Mouse (Mus musculus) cerebellum, adult 11-12 months (tissue): Measurements from ENCODE around the gene Tmem222.
A peak's percentile ranks its signal among the peaks of the same experiment; 100 is the strongest.

ENCODE experiments used
- DNase-seq: peaks from one replicate; pipeline ENCODE4 v3.0.0; 2022

The Tmem222 gene

DNA sequence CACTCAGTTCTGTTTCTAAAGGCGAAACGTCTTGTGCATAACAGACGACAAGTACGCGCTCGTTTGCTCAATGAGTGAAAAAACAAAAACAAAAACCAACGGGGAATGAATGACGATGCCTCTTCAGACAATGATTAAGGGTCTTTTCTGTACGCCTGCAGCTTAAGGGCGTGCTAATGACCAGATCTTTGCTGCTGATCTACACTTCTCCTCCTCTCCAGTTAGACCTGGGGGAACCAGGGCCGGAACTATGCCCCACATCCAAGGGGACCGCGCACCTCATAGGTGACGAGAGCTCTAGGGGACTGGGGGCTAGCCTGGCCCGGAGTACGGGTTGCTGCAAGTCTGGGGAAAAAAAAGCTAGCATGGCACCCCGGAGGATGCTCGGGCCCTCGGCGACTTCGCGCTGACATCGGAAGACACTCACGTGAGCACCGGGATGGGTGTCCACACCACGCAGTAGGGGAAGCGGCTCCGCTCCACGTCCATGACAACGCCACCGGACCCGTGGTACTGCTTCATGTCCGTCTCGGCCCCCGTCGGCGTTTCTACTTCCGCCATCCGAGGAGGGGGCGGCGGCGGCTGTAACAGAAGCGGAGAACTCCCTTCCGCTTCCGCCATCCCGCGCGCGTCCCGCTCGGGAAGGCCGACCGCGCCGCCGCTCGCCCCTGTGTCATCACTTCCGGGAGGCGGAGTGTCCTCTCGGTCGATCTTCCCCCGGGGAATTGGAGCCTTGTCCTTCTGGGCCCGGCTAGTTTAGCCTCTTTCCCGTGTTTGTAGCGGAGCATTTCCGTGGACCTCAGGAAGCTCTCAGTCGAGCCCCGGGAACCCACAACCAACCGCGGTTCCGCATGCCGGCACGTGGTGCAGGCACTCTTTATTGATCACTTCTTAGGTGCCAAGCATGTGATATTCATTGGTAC lies at the start of gene Tmem222:
TSS of gene Tmem222 (minus strand) at position 689 of the 923 bp plus-strand sequence.
- peak; percentile 95 for DNase-seq

DNA sequence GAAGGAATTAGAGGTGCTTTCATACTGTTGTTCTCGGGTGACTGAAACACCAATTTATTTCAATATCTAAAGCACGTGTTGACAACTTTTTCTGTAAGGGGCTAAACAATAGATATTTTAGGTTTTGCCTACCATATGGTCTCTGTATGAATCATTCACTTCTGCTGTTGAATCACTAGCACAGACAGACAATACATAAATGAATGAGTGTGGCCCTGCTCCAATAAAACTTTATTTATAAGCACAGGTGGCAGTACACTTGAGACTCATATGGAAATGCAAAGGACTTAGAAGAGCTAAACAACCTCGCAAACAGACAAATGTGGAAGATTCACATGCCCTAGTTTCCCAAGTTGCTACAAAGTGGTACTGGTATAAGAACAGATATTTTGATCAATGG lies 42.1 kb upstream of the Tmem222 start:
- DNase-seq: no peak

DNA sequence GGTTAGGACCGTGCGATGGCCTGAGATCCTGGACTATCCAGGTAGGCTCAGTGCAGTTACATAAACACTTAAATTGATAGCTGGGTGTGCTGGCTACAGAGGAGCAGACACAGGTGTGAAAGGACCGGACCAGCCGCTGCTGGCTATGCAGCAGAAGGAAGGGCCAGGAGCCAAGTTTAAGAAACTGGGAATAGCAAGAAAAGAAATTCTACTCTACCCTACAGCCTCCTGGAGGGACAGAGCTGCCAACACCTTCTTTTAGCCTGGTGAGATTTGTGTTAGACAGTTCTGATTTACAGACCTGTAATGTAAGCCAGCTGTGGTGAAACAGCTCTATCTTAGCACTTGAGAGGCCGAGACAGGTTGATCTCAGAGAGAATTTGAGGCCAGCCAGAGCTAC lies 38.4 kb upstream of the Tmem222 start:
- DNase-seq: no peak

DNA sequence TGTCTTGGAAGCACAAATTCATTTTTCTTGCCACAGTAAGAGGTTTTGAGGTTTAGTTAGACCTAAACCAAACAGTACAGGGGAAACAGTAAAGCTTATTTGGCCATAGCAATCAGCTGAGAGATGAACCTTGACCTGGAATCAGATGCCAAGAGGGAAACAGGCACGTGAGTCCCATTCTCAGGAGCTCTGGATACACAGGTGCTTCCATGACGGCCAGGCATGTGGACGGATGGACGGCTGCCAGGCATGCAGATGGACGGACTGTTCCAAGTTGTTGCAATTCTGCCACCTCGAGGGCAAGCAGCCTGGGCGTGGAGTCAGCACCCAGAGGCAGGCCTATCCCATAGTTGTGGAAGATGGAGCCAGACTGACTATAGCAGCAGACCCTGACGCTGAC lies 37.3 kb upstream of the Tmem222 start:
- peak; percentile 89 for DNase-seq

DNA sequence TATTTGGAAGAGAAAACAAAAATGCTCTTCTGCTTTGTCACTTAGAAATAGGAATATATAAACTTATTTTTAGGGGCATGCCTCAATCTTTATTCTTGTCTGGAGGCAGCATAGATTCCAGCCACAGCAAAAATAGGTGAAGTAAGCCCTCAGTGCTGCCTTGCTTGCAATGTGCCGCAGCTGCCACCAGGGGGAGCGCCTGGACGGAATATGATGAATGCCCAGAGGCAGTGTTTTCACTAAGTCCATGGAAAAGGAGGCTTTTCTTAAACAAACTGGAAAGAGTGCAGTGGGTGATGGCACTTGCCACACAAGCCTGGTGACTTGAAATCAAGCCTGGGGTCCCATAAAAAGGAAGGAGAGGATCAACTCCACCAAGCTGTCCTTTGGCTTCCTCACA lies 32.4 kb upstream of the Tmem222 start:
- peak; percentile 68 for DNase-seq

DNA sequence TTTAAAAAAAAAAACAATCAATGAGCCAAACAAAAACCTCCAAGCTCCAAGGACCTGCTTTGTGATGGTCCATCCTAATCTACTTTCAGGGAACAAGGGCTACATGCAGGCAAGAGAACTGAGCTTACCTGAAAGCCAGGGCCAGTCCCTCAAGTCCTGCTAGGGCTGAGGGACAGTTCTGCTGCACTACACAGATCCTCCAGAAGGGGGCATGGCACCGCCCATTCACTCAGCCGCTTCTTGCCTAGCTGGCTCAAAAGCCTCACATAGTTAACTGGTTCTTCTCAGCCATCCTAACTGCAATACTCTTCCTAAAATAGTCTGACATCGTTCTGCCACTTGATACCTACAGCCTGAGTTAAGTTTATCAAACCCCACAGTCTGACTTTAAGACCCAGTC lies 29.7 kb upstream of the Tmem222 start:
- DNase-seq: peak; percentile 54

DNA sequence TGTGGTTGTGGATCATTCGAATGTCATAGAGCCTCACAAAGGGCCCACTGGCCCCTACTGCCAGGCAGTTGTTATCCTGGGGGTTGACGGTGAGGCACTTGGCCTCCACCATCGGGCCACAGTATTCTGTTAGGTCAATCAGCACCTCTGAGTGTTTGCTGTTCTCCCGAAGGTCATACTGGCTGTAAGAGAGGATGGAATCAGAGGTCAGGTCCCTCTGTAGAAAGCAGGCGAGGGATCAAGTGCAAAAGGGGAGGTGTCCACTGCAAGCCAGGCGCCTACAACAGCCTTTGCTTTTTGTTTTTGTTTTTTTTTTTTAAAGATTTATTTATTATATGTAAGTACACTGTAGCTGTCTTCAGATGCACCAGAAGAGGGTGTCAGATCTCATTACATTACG lies 28.2 kb upstream of the Tmem222 start:
- no peak for DNase-seq

DNA sequence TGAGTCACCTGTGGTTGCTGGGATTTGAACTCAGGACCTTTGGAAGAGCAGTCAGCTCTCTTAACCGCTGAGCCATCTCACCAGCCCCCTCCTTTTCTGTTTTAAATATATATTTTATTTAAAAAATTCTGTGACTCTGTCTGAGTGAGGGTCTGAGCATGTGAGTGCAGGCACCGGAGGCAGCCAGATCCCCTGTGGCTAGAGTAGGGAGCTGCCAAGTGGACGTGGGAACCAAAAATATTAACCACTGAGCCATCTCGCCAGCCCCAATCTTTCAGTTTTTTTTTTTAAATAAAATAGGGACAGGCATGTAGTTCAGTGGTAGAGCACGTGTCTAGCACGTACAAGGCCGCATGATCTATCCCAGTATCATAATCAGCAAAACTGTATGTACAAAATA lies 27.2 kb upstream of the Tmem222 start:
- DNase-seq: no peak

DNA sequence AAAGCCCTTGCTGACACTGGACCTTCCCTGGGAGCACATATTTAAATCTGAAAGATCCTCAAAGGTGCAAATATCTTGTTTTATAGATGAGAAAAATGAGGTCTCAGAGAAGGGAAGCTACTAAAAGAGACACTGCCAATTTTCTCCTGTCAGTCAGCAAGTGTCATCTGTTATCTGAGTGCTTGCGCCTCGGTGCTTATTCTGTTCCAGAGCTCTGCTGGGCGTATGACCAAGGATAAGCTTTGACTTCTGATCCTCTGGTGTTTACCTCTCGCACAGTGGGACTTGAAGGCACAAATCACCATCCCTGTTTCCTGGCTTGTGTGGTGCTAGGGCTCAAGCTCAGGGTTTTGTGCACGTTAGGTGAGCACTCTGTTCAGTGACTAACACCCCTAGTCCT lies 25.1 kb upstream of the Tmem222 start:
- no peak for DNase-seq

DNA sequence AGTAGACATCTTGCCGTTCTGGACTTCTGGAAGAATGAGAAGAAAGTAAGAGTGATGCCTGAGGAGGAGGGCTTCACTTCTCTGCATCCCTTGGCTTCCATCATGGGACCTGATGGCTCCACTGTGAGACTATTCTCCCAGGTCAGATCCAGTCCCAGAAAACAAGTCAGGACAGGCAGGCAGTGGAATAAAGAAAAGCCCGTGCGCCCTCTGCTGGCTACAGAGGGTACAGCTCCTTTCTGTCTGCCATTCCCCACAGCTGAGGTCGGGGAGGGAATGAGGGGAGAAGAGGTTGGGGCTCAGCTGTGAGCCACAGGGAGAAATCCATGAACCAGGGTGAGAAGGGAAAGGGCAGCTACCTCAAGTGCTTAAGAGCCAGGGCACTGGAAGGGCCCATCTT lies 24.2 kb upstream of the Tmem222 start:
- DNase-seq: peak; percentile 78

DNA sequence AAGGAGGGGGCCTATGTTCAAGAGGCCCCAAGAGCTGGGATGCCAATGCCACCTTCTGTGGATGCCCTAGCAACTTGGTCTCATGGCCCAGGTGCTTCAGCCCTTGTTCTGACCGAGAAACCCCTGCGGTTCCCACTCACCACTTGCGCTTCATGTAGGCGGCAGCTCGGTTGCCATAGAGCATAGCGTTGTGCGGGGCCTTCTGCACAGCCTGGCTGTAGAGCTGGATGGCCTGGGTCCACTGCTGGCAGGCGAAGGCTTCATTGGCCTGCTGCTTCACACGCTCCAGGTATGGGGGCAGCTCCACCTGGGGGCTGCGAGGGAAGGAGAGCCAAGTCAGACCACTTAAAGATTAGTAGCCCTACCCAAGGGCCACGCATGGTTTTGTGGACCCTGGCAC lies 22.8 kb upstream of the Tmem222 start:
- DNase-seq: peak; percentile 56

DNA sequence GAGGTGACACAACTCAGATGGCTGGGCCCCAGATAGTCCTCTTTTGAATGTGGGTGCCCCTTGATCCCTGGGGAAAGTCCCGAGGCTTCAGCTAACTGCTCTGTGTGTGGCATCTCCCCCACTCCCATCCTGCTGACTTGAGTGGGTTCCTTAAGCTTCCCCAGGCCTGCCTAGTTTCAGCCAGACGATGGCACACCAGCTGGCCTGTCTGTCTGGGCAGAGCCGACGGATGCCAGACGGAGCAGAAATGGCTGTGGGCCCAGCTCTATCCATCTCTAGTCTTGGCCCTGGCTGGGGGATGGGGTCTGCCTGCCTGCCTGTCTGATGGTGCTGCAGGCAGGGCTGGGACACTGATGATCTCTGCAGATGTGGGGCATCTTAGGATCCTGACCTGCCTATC lies 22.1 kb upstream of the Tmem222 start:
- peak; percentile 88 for DNase-seq

DNA sequence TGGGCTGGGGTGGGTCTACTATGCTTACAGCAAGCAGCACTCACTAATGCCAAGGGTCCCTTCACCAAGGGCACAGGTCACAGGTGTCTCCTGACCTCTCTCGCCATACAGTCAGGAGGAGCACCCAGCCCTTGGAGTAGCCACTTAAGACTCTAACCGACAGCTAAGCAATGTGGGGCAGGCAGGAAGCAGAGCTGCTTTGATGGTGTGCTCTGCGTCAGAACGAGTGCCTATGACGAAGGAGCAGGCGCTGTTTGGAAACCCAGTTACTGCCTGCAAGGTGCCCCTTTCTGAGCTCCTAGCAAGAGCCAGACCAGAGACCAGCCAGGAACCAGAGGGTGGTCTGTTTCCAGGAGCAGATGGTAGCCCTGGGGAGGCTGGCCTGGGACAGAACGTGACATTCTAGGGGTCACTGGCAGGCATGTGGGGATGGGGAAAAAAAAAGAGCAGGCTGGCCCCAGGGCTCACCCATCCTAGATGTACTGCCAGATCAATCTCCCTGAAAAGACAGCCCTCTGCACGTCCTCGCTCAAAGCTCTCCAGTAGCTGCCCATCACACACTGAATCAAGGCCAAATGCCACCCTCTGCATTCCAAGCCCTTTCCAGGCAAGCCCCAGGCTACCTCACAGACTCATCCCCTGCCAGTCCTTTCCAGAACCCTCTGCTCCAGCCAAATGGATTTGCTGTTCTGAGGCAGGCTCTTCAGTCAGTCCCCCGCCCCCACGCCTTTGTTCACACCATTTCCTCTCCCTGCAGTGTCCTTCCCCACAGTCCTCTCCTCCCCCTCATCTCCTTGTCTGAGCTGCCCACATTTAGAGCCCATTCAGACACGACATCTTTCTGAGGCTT lies 21.1 kb upstream of the Tmem222 start:
- DNase-seq: peak; percentile 94

DNA sequence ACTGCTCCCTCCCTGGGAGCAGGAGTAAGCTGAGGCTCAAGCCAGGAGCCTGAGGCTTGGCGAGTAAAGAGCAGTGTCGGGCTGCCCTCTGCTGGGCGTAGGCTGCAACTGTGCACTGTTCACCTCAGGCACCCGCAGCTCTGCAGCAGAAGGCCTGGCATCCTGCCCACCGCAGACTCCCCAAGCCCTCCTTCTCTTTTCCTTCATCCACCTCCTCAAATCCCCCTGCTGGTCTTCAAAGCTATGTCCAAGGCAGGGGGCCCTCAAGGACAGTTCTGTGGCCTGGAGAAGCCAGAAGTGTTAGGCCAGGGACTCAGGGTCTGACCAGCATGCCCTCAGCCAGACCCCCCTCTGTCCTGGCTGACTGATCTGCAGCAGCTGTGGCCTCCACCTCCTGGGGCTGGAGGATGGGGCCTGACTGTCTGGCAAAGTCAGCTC lies 20.2 kb upstream of the Tmem222 start:
- DNase-seq: peak; percentile 91

DNA sequence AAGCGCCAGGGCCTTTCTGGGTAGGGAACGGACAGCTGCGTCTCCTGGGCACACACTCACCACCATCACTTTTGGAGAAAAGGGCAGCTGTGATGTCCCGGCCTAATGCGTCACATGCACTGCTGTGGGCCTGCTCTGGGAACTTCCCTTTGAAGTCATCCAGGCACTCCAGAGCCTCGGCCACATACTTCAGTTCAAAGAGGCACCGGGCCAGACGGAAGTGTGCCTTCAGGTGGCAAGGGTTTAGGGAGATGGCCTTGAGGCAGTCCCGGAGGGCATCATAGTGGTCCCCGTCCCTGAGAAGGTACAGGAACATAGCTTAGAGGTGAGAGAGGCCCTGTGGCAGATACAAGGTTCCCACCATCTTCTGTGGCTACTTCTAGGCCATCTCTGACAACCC lies 19.8 kb upstream of the Tmem222 start:
- no peak for DNase-seq

DNA sequence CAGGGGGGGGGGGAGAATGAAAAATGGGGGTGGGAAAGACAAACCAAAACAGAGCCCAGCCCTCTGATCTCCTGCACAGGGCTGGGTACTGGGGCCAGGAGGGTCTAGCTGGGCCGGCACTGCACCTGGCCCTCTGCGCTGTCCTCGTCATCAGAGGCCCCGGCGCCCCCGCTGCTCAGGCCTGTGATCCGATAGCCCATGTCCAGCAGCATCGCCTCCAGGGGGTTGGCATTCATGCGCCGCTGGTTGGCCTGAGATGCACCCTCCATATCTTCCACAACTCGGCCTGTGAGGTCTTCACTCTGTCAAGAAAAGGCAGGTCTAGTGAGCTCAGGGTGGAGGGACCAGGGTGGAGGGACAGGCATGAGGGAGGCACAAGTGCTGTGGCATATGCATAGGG lies 16.5 kb upstream of the Tmem222 start:
- DNase-seq: peak; percentile 26

DNA sequence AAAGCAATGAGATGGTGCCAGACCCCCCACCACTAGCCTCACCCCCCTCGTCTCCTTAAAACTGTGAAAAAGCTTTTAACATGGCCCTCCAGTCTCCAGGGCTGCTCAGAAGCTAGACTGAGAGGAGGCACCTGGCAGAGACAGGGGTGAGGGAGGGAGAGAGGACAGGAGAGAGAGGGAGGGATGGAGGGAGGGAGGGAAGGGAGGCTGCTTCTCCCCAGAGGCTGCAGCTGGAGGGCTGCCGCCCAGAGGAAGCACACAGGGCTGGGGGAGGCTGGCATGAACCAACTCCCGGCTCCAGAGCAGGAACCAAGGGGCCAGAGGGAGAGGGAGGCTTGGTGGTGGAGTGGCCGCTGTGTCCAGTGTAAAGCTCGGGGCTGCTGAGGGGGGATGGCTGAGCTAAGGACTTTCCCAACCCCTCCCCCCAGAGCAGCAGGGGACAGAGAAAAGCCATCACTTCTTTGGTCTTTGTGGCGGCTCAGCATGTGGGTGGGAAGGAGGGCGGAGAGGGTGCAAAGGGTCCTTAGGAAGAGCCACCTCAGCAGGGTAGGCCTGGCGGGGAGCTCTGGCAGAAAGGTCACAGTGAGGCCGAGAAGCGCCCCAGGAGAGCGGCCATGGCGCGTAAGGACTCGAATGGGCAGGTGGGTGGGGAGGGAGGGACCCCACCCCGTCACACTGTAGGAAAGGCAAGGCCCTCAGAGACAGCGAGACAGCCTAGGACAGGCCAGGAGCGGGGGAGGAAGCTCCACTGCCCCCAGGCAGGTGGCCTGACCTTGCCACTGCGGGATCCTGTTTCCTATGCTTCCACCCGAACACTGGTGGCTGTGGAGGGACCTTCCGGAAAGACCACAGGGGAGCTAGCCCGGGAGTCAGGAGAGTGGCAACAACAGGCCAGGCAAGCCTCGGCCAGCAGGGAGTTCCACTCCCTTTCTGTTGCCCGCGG lies 15.6 kb upstream of the Tmem222 start:
- DNase-seq: no peak

DNA sequence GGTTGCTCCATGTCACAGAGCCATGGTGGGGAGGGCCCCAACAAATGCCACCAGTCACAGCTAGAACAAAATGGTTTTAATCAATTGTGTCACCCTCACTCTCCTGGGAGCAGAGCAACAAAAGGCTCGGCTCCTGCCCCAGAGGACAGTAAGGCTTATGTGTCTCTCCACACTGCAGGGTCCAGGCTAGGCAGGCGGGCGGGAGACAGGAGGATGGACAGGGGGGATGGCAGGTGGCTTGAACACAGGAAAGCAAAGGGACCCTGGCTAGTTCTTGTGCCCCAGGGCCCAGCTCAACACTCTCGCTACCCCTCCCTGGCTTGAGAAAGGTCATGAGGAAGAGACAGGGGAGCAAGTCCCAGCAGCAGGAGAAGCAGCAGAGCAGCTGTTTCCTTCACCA lies 14.8 kb upstream of the Tmem222 start:
- no peak for DNase-seq

DNA sequence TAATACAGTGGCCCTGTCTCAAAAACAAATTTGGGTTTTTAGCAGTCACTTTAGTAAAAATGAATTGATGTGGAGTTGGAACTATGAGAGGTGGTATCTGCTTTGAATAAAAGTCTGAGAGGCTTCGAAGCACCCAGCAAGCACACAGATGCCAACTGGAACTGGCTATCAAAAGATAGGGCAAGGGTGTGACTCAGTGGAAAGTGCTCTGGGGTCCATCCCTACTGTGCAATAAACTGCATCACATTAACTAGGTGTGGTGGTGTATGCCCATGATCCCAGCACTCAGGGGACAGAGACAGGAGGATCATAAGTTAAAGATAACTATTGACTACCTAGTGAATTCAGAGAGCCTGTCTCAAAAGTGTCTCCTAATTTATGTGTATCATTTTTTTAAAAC lies 13.7 kb upstream of the Tmem222 start:
- DNase-seq: no peak

DNA sequence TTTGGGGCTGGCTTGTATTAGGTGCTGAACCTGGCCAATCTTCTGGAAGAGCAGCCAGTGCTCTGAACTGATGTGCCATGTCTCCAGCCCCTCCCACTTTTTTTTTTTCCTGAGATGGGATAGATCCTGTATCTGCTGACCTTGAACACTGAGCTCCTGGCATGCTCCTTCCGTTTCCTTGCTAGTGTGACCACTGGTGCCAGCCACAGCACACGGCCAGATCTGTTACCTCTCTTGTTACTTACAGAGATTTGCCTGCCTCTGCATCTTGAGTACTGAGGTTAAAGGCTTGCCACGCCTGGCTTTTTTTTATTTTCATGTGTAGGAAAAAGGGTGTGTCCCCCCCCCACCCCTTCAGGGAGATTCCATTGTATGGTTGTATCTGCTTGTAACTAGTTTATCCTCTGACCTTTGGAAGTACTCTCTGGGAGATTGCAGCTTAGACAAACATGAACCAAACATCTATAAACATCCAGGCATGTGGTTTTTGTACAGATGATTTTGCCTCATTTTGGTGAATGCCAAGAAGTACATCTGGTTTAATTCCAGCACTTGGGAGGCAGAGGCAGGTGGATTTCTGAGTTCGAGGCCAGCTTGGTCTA lies 9.0 kb upstream of the Tmem222 start:
- no peak for DNase-seq

DNA sequence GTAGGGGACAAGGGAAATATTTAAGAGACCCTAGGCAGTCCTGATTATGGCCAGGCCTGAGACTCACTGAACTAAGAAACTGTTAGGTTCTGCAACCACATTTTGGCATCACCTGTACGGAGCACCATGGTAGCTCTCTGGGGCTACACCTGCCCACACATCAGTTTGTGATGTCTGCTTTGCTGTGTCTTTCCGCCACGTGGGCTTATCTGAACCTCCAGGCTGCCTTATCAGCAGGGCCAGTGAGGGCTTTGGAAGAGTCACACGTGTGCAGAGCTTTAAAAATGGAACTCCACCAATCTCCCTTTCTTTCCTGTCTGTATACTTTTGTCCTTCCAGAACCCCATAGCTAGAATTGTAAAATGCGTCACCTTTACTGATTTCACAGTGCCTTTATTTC lies 8.4 kb upstream of the Tmem222 start:
- no peak for DNase-seq

DNA sequence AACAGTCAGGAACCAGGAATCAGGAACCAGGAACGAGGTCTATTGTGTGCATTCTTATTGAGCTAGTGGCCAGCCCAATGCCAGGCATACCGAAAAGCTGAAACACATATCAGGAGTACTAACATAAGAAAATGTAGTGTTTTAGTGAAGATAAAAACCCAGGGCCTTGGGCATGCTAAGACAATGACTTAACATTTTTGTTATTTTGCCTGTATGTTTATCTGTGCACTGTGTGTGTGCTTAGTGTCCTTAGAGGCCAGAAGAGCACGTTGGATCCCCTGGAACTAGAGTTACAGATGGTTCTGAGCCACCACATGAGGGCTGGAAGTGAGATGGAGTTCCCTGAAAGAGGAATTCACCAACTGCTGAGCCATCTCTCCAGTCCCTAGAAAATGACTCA lies 7.7 kb upstream of the Tmem222 start:
- DNase-seq: no peak
